Mouse (Mus musculus) embryonic facial prominence, embryonic 13.5 days (tissue): Measurements from ENCODE around the gene Ppp6r2. TPM values are rescaled to one million over a fixed set of nuclear protein-coding genes. Genes with fewer than 3 reads are reported as not detected.

Source experiments
- ATAC-seq: fragments of 200-750 bp; cut with Nextera tagmentation; 2 replicates; pipeline ENCODE4 v1.8.0; 2017; ENCODE audit warnings: low read depth; ENCODE audit not compliant: insufficient number of reproducible peaks, insufficient read depth, low FRiP score, low TSS enrichment
- H3K27ac ChIP-seq: fragments of 300-500 bp; sonication (generic); 2 replicates; pipeline ENCODE4 v1.5.1; 2015; ENCODE audit warnings: moderate library complexity, mild to moderate bottlenecking, inconsistent platforms
- H3K27me3 ChIP-seq: fragments of 300-500 bp; sonication (generic); 2 replicates; pipeline ENCODE4 v1.6.1; 2015; ENCODE audit warnings: mild to moderate bottlenecking, inconsistent platforms
- H3K36me3 ChIP-seq: fragments of 300-500 bp; sonication (generic); 2 replicates; pipeline ENCODE4 v1.6.1; 2015; ENCODE audit warnings: mild to moderate bottlenecking, inconsistent platforms
- H3K4me1 ChIP-seq: fragments of 300-500 bp; sonication (generic); 2 replicates; pipeline ENCODE4 v1.6.1; 2015; ENCODE audit warnings: inconsistent platforms
- H3K4me2 ChIP-seq: fragments of 300-500 bp; sonication (generic); 2 replicates; pipeline ENCODE4 v1.6.1; 2015; ENCODE audit warnings: moderate library complexity, mild to moderate bottlenecking, inconsistent platforms
- H3K4me3 ChIP-seq: fragments of 300-500 bp; sonication (generic); 2 replicates; pipeline ENCODE4 v1.5.1; 2015; ENCODE audit warnings: mild to moderate bottlenecking, inconsistent platforms
- H3K9ac ChIP-seq: fragments of 300-500 bp; sonication (generic); 2 replicates; pipeline ENCODE4 v1.6.1; 2015; ENCODE audit warnings: mild to moderate bottlenecking, inconsistent platforms
- H3K9me3 ChIP-seq: fragments of 300-500 bp; sonication (generic); 2 replicates; pipeline ENCODE4 v1.6.1; 2016; ENCODE audit warnings: inconsistent platforms
- WGBS: fragments of 180-500 bp; shearing (Covaris S2); methylation state at CpG from one replicate; pipeline ENCODE4 v1.1.7; 2015; ENCODE audit warnings: mixed read lengths; 5-methylcytosine and 5-hydroxymethylcytosine counted together
- polyA plus RNA-seq: library from polyadenylated mRNA; unstranded; fragments of >200 nt; fragmentation: Nextera tagmentation; extraction: Ambion mirVana; gene quantifications from 2 replicates; pipeline ENCODE4 v1.2.1, GENCODE M21; 2015

Ppp6r2 gene
- polyA plus RNA-seq, 1 experiment from 2014 or later, result 40.0 TPM

DNA sequence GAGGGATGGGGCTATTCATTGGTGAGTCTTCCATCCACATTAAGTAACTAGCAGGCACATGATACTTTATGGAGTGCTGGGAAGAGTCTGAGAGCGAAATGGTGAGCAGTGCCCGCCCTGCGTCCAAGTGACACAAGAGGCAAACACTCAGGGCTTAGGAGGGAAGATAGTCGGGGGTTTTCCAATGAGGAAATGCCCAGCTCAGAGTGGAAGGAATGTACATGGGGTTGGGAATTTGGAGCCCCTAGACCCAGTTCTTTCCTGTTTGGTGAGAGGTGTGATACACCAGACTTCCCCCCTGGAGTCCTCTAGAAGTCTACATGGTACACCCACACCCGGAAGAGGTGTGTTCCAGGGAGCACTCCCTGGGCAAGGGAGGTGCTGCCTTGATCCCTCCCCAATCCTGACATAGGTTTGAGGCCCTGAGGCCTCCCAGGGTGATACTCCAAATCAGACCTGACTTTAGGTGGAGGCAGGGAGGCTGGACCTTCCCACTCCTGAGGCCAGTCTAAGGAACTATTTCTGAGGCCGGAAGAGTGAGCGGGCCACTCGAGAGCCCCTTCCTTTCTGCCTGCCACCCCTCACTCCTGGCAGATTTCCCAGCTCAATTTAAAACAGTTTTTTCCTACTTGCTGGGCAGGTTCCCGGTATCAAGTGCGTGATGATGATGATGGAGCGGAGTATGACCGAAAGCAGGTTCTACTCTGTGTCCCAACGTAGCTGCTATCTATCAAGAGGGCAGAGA is 35.8 kb upstream of the Ppp6r2 start:
- Histone ChIP-seq H3K4me1 (peaks cover 90% of the 10 kb centered on the region), H3K36me3 (no peaks in the 10 kb centered on the region), H3K9me3 (no peaks in the 10 kb centered on the region), H3K4me2 (peak overlapping the region; percentile 16; the same call in 1 of the 2 replicates), H3K9ac (no peak overlapping the region), H3K4me3 (no peak overlapping the region), H3K27me3 (no peaks in the 10 kb centered on the region), H3K27ac (peak overlapping the region; percentile 55)
- WGBS, result 70% methylated on average over 13 of the region's 13 CpGs
- ATAC-seq, result no peak

GRCm38 (mm10) chr15:89177121-89177520 is 34.2 kb upstream of the Ppp6r2 start:
- Histone ChIP-seq H3K27ac (peak overlapping the region; percentile 71), H3K4me2 (peak overlapping the region; percentile 93), H3K27me3 (no peaks in the 10 kb centered on the region), H3K36me3 (no peaks in the 10 kb centered on the region), H3K9ac (peak overlapping the region; percentile 2; the same call in 1 of the 2 replicates), H3K4me3 (peak overlapping the region; percentile 14), H3K9me3 (no peaks in the 10 kb centered on the region), H3K4me1 (peaks cover 88% of the 10 kb centered on the region)
- WGBS, result 28% methylated on average over 5 of the region's 5 CpGs
- ATAC-seq, result no peak

DNA sequence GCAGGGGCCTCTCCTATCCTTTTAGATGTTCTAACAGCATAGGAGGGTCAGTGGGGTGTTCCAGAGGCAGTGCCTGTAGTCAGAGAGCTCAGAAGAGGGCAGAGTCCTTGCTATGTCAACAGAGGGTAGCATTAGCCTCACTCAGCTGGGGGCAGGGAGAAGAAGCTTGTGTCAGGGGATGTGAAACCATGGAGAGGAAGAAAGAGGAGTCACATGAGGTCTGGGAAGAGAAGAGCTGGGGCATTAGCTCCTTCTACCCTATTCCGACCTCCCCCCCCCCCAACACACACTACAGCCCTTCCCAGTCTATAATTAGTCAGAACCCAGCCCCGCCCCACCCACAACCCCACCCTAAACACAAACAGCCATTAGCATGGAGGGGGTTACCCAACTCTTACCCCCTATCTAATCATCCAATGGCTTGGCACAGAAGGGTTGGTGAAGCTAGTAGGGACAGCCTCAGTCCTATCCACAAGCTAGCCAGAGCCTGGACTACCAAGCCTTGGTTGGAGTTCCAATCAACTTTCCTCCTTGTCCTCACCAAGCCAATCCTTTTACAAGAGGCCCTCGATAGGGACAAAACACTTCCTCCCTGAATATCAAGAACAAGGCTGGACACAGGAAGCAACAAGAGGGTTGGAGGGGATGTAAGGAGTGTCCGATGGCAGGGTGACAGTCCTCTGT is 33.6 kb upstream of the Ppp6r2 start:
- ATAC-seq, result no peak
- Histone ChIP-seq H3K27me3 (no peaks in the 10 kb centered on the region), H3K27ac (peak overlapping the region; percentile 95), H3K4me3 (peak overlapping the region; percentile 83), H3K9ac (peak overlapping the region; percentile 2; the same call in 1 of the 2 replicates), H3K36me3 (no peaks in the 10 kb centered on the region), H3K4me2 (peak overlapping the region; percentile 93), H3K9me3 (no peaks in the 10 kb centered on the region), H3K4me1 (peaks cover 88% of the 10 kb centered on the region)
- WGBS, result 58% methylated on average over 4 of the region's 4 CpGs

DNA sequence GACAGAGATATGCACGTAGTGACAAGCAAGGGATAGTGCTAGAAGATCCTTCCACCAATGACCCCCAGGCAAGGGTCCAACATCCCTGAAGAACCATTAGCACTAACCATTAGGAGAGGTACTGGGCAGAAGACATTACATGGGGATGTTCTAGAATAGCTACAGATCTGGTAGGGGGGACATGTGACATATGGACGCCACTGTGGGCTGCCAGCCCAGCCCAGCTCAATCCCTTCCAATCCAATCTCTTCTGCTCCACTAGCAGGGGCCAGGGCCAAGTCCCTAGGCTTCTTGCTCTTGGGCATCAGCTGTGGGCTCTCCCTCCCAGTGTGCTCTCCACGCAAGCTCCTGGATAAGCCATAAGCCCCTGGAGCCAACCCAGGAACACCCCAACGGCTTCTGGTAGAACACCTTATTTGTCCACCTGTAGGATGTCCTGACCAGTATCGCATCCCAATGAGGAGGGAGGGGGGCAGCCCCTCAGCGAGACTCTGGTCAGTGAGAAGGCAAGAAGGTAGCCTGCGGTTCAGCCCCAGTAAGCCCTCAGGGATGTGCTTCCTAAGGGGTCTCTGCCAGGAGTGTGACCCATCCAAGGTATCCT is 33.0 kb upstream of the Ppp6r2 start:
- Histone ChIP-seq H3K4me2 (peak overlapping the region; percentile 93), H3K27me3 (no peaks in the 10 kb centered on the region), H3K4me3 (peak overlapping the region; percentile 83), H3K4me1 (peaks cover 87% of the 10 kb centered on the region), H3K9me3 (no peaks in the 10 kb centered on the region), H3K36me3 (no peaks in the 10 kb centered on the region), H3K27ac (peak overlapping the region; percentile 95), H3K9ac (peak overlapping the region; percentile 92)
- WGBS, result 77% methylated on average over 7 of the region's 7 CpGs
- no peak for ATAC-seq

DNA sequence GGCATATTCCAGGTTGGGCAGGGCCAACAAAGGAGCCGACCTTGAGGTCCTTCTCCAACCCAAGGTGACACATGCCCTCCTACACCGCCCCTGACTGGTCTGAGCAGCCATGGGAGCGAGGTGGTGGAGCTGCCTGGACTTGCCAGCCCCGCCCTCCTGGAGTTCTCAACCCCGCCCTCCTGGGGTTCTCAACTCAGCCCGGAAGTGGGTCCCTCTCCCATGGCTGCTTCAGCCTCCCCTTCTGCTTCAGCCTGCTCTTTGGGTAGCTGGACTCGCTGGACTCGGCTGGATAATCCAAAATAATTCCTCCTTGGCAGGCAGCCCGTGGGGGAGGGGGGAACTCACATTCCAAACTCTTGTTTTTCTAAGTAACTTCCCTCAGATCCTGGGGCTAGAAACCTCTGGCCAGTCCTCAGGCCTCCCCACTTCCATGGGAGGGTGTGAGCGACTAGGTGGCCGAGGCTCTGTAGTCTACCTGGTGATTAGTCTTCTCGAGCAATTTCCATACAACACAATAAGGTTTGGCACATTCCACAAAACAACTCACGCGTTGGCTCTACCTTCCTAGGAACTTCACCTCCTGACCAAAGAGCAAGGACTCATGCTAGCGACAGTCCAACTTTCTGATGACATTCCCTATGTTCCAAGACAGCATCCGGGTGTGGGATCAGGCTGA is 32.3 kb upstream of the Ppp6r2 start:
- H3K36me3 ChIP-seq, result no peaks in the 10 kb centered on the region
- H3K9ac ChIP-seq, result peak overlapping the region; percentile 92
- no peaks in the 10 kb centered on the region for H3K27me3 ChIP-seq
- H3K9me3 ChIP-seq, result no peaks in the 10 kb centered on the region
- H3K4me1 ChIP-seq, result peaks cover 80% of the 10 kb centered on the region
- ATAC-seq, result no peak
- H3K4me2 ChIP-seq, result peak overlapping the region; percentile 93
- peak overlapping the region; percentile 95 for H3K27ac ChIP-seq
- peak overlapping the region; percentile 83 for H3K4me3 ChIP-seq
- WGBS, result 2% methylated on average over 16 of the region's 16 CpGs

GRCm38 (mm10) chr15:89179630-89179964 is 31.8 kb upstream of the Ppp6r2 start:
- H3K27ac ChIP-seq, result peak overlapping the region; percentile 95
- peaks cover 75% of the 10 kb centered on the region for H3K4me1 ChIP-seq
- WGBS, result under 1% methylated on average over 6 of the region's 6 CpGs
- ATAC-seq, result no peak
- H3K27me3 ChIP-seq, result no peaks in the 10 kb centered on the region
- peaks cover 1% of the 10 kb centered on the region; the same call in 1 of the 2 replicates for H3K36me3 ChIP-seq
- H3K9me3 ChIP-seq, result no peaks in the 10 kb centered on the region
- H3K4me2 ChIP-seq, result peak overlapping the region; percentile 93
- H3K9ac ChIP-seq, result peak overlapping the region; percentile 92
- H3K4me3 ChIP-seq, result peak overlapping the region; percentile 83

- no peak for ATAC-seq
- Histone ChIP-seq H3K4me2 (peak overlapping the region; percentile 93), H3K9ac (peak overlapping the region; percentile 92), H3K4me3 (peak overlapping the region; percentile 83), H3K27me3 (no peaks in the 10 kb centered on the region), H3K36me3 (peaks cover 4% of the 10 kb centered on the region; the same call in 1 of the 2 replicates), H3K4me1 (peaks cover 70% of the 10 kb centered on the region), H3K27ac (peak overlapping the region; percentile 95), H3K9me3 (no peaks in the 10 kb centered on the region)
- under 1% methylated on average over 25 of the region's 26 CpGs for WGBS
Measured at GRCm38 (mm10) chr15:89180081-89180541, 31.2 kb upstream of the Ppp6r2 start.

DNA sequence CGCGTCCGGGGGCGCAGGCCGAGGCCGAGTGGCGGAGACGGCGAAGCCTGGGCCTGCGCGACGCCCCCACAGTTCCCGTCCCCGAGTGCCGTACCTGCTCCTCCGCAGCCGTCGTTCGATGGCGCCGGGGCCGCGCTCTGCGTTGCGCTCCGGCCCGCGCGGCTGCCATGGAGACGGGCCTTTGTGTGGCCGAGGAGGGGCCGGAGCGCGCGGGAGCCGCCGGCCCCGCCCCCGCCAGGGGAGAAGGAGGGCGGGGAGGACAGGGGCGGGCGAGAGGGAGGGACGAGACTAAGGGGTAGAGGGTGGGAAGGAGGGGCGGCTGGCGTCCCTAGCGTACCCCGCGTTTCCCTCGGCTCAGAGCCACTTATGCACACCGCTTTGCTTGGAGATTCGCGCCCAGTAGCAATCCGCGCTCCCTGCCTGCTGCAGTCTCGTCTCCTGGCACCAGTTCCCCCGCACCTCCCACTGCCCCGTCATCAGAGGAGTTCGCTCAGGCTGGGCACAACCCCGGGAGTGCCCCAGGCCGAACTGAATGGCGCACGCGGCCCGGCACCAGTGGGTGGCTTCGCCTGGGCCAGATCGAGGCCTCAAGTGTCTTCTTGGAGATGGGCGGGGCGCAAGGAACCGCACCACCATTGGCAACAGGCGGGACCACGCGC is 30.7 kb upstream of the Ppp6r2 start, which contains the start of gene Plxnb2:
TSS of gene Plxnb2 (minus strand) at position 218 of the 659 bp plus-strand sequence.
- H3K27ac ChIP-seq, result peak within 1 kb of the TSS; percentile 95
- ATAC-seq, result peak; percentile 84
- whole genome bisulfite sequencing, result under 1% methylated on average over 69 of the region's 72 CpGs
- no peaks in the 10 kb centered on the region for H3K27me3 ChIP-seq
- H3K4me3 ChIP-seq, result peak within 1 kb of the TSS; percentile 83
- H3K4me2 ChIP-seq, result peak within 1 kb of the TSS; percentile 93
- no peaks in the 10 kb centered on the region for H3K9me3 ChIP-seq
- peak within 1 kb of the TSS; percentile 92 for H3K9ac ChIP-seq
- peaks cover 9% of the 10 kb centered on the region; the same call in 1 of the 2 replicates for H3K36me3 ChIP-seq
- peaks cover 64% of the 10 kb centered on the region for H3K4me1 ChIP-seq

DNA sequence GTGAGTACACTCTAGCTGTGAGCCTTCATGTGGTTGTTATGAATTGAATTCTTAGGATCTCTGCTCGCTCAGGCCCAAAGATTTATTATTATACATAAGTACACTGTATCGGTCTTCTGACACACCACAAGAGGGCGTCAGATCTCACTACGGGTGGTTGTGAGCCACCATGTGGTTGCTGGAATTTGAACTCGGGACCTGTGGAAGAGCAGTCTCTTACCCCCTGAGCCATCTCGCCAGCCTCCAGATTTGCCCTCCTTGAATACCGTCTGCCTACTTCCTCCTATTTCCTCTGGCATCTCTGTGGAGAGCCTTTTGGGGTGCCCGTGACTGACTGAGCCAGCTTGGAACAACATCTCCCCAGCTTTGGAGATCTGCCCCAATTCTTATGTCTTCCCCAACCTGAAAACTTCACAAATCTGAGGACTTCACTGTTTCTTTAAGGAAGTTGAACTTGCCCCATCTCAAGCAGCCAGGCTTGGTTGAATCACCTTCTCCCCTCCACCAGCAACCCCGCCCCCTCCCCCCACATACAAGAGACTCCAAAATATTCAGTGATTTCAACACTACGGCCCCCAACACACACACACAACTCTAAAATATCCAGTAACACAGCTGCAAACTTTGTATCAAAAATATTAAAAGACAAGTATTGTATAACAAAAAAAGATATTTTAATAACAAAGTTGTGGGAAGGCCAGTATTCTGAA is 29.6 kb upstream of the Ppp6r2 start:
- Histone ChIP-seq H3K9me3 (no peaks in the 10 kb centered on the region), H3K9ac (no peak overlapping the region), H3K27me3 (no peaks in the 10 kb centered on the region), H3K4me2 (peak overlapping the region; percentile 93), H3K4me3 (peak overlapping the region; percentile 83), H3K4me1 (peaks cover 54% of the 10 kb centered on the region), H3K27ac (peak overlapping the region; percentile 95), H3K36me3 (peaks cover 19% of the 10 kb centered on the region)
- WGBS, result 65% methylated on average over 10 of the region's 10 CpGs
- no peak for ATAC-seq

GRCm38 (mm10) chr15:89182328-89182741 is 29.0 kb upstream of the Ppp6r2 start:
- Histone ChIP-seq H3K36me3 (peaks cover 25% of the 10 kb centered on the region), H3K4me2 (no peak overlapping the region), H3K9ac (0 out of 2 replicates have a peak overlapping the region, but pooled peaks have one; percentile 27), H3K27me3 (no peaks in the 10 kb centered on the region), H3K9me3 (no peaks in the 10 kb centered on the region), H3K27ac (peak overlapping the region; percentile 44; the same call in 1 of the 2 replicates), H3K4me1 (peaks cover 48% of the 10 kb centered on the region), H3K4me3 (no peak overlapping the region)
- WGBS, result 29% methylated on average over 6 of the region's 6 CpGs
- ATAC-seq, result no peak
